Mouse (Mus musculus) small intestine, adult 2 months (tissue): Measurements from ENCODE around the gene Nedd9. TPM values are rescaled to one million over a fixed set of nuclear protein-coding genes. Genes with fewer than 3 reads are reported as not detected.

Experiments
- H3K27ac ChIP-seq: fragments of 200-500 bp; 2 replicates; pipeline ENCODE4 v1.5.1; 2012; ENCODE audit warnings: low read depth, low read length, control low read depth, inconsistent platforms; ENCODE audit not compliant: insufficient read depth
- H3K27me3 ChIP-seq: fragments of 200-500 bp; 2 replicates; pipeline ENCODE4 v1.6.1; 2012; ENCODE audit warnings: mild to moderate bottlenecking, moderate library complexity, low read length, inconsistent platforms; ENCODE audit not compliant: control insufficient read depth, insufficient read depth
- H3K36me3 ChIP-seq: fragments of 200-500 bp; 2 replicates; pipeline ENCODE4 v1.6.1; 2012; ENCODE audit warnings: mild to moderate bottlenecking, low read length, control low read depth, inconsistent platforms; ENCODE audit not compliant: control insufficient read depth, insufficient read depth
- H3K4me1 ChIP-seq: fragments of 200-500 bp; 2 replicates; pipeline ENCODE4 v1.6.1; 2012; ENCODE audit warnings: low read length, inconsistent platforms, mixed read lengths; ENCODE audit not compliant: control insufficient read depth, insufficient read depth, insufficient read length
- H3K4me3 ChIP-seq: fragments of 200-500 bp; 2 replicates; pipeline ENCODE4 v1.5.1; 2012; ENCODE audit warnings: low read depth, mild to moderate bottlenecking, control low read depth, inconsistent platforms, low read length, moderate library complexity
- CTCF ChIP-seq: fragments of 200-500 bp; IDR thresholded peaks from 2 replicates; pipeline ENCODE4 v1.5.1; 2012; ENCODE audit warnings: low read depth, mild to moderate bottlenecking, control low read depth, inconsistent platforms, low read length, moderate library complexity, mixed read lengths; ENCODE audit not compliant: insufficient replicate concordance, insufficient read length; ENCODE audit errors: extremely low read depth
- POLR2A ChIP-seq: fragments of 200-500 bp; IDR thresholded peaks from 2 replicates; pipeline ENCODE4 v1.6.1; 2012; ENCODE audit warnings: low read depth, mild to moderate bottlenecking, control low read depth, inconsistent platforms, low read length, moderate library complexity
- WGBS: fragments of 180-500 bp; shearing (Covaris S2); methylation state at CpG from one replicate; pipeline ENCODE4 v1.1.7; 2018; 5-methylcytosine and 5-hydroxymethylcytosine counted together
- polyA plus RNA-seq: library from polyadenylated mRNA; depleted of rRNA; stranded (reverse); fragments of >200 nt; gene quantifications from 2 replicates; pipeline ENCODE4 v1.2.3, GENCODE M21; 2012

Gene Nedd9
- polyA plus RNA-seq, 1 experiment, result 18.1 TPM

DNA sequence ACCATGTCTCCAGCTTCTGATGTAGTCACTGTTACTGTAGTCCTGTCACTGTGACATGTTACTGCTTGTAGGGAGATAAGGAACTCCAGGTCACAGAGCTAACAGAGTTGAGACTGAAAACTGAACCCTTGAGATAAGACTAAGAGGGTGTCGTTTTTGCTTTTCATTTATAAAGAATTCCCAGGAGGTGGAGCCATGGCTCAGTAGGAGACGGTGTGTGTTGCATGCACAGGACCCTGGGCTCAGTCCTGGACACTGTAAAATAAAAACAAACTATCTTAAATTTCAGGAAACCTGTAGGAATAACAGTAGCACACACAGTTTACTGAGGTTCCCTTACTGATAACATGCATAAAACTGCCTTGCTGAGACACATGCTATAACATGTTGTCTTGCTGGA is 188.6 kb downstream of the Nedd9 start:
- WGBS, result 12% methylated on average over 2 of the region's 2 CpGs
- no peak for TF ChIP-seq POLR2A

GRCm38 (mm10) chr13:41296396-41296795 is 190.8 kb downstream of the Nedd9 start:
- no peak overlapping the region for H3K4me3 ChIP-seq
- TF ChIP-seq POLR2A (no peak), CTCF (no peak)
- H3K36me3 ChIP-seq, result no peaks in the 10 kb centered on the region
- H3K27ac ChIP-seq, result no peak overlapping the region
- 83% methylated on average over 10 of the region's 10 CpGs for WGBS
- no peaks in the 10 kb centered on the region for H3K27me3 ChIP-seq
- no peaks in the 10 kb centered on the region for H3K4me1 ChIP-seq

More for the DNA sequence above, 188.6 kb downstream of the Nedd9 start:
- Histone ChIP-seq H3K27ac (no peak overlapping the region), H3K36me3 (no peaks in the 10 kb centered on the region), H3K4me1 (no peaks in the 10 kb centered on the region), H3K27me3 (no peaks in the 10 kb centered on the region), H3K4me3 (no peak overlapping the region)

- H3K4me3 ChIP-seq, result no peak overlapping the region
- TF ChIP-seq POLR2A, result no peak
- no peak for TF ChIP-seq CTCF
- no peaks in the 10 kb centered on the region for H3K27me3 ChIP-seq
- no peaks in the 10 kb centered on the region for H3K36me3 ChIP-seq
- no peaks in the 10 kb centered on the region for H3K4me1 ChIP-seq
- 63% methylated on average over 6 of the region's 6 CpGs for WGBS
- no peak overlapping the region for H3K27ac ChIP-seq
Observed at GRCm38 (mm10) chr13:41295886-41296285, 191.3 kb downstream of the Nedd9 start.

- WGBS, result 74% methylated on average over 5 of the region's 5 CpGs
- Histone ChIP-seq H3K4me1 (no peaks in the 10 kb centered on the region), H3K36me3 (no peaks in the 10 kb centered on the region), H3K27me3 (no peaks in the 10 kb centered on the region), H3K27ac (no peak overlapping the region), H3K4me3 (no peak overlapping the region)
- TF ChIP-seq CTCF (no peak), POLR2A (no peak)
Observed at GRCm38 (mm10) chr13:41293595-41293994, 193.6 kb downstream of the Nedd9 start.

DNA sequence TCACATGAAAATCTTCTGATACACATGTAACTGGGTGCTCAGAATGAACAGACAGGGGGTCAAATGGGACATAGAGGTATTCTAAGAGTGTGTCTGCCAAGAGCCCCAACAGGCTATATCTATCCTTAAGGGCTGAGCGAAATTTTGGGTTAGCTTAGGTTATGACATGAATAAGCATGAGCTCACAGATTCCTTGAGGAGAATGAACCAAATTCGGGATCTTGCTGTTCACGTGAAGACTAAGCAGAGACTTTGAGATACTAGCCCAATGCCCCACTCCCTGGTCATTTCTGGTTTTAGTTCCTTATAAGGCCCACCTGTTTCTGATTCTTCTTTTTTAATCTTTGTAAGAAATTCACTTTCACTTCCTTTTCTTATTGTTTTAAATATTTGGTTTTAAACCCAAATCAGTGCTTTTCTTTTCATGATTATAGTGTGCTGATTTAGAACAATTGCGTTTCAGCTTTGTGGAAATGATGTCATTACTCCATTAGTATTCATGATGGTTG is 195.6 kb downstream of the Nedd9 start:
- 79% methylated on average over 4 of the region's 4 CpGs for WGBS
- Histone ChIP-seq H3K36me3 (no peaks in the 10 kb centered on the region), H3K27me3 (no peaks in the 10 kb centered on the region), H3K27ac (no peak overlapping the region), H3K4me1 (no peaks in the 10 kb centered on the region), H3K4me3 (no peak overlapping the region)
- no peak for TF ChIP-seq CTCF
- no peak for TF ChIP-seq POLR2A

- Histone ChIP-seq H3K27me3 (no peaks in the 10 kb centered on the region), H3K4me3 (no peak overlapping the region), H3K27ac (no peak overlapping the region), H3K36me3 (no peaks in the 10 kb centered on the region), H3K4me1 (no peaks in the 10 kb centered on the region)
- no peak for TF ChIP-seq POLR2A
- no peak for TF ChIP-seq CTCF
- 49% methylated on average over 3 of the region's 3 CpGs for WGBS
Observed at GRCm38 (mm10) chr13:41286285-41286684, 200.9 kb downstream of the Nedd9 start.

DNA sequence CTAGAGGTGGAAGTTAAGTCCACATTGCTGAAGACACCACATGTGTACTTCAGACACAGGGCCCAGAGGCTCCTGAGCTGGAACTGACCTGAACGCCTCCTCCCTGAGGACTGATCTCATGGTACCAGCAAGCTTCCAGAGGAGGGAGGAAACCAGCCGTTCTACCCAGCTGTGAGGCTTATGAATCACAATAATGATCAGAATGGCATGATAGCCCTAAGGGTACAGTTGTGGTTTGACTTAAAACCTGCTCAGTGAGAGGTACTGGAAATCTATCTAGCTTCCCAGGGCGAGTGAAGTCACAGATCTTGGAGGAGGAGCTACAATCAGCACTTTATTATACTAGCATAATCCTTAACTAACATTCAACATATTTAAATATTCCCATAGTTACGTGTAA is 201.7 kb downstream of the Nedd9 start:
- H3K4me1 ChIP-seq, result no peaks in the 10 kb centered on the region
- H3K27ac ChIP-seq, result no peak overlapping the region
- 84% methylated on average over 4 of the region's 4 CpGs for WGBS
- no peak overlapping the region for H3K4me3 ChIP-seq
- H3K36me3 ChIP-seq, result no peaks in the 10 kb centered on the region
- no peaks in the 10 kb centered on the region for H3K27me3 ChIP-seq
- TF ChIP-seq POLR2A, result no peak

DNA sequence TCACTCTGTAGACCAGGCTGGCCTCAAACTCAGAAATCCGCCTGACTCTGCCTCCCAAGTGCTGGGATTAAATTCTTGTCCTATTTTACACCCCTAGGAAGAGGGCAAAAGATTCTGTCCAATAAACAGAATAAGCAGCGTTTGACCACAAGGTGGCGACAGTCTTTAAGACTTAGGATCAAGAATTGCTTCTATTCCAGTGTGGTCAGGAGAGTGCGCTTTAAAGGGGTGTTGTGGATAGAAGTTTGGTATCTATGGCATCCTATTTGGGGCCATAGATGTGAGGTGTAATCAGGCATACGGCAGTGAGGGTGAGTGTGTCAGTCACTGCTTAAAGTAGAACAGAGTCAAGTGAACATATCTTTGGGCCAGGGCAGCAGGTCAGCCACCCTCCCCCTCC is 203.9 kb downstream of the Nedd9 start:
- Histone ChIP-seq H3K4me1 (no peaks in the 10 kb centered on the region), H3K27ac (no peak overlapping the region), H3K27me3 (no peaks in the 10 kb centered on the region), H3K4me3 (no peak overlapping the region), H3K36me3 (no peaks in the 10 kb centered on the region)
- no peak for TF ChIP-seq CTCF
- TF ChIP-seq POLR2A, result no peak
- 16% methylated on average over 5 of the region's 5 CpGs for WGBS
